33 mouse cellular contexts compared by ENCODE assay signal in the genomic region with DNA sequence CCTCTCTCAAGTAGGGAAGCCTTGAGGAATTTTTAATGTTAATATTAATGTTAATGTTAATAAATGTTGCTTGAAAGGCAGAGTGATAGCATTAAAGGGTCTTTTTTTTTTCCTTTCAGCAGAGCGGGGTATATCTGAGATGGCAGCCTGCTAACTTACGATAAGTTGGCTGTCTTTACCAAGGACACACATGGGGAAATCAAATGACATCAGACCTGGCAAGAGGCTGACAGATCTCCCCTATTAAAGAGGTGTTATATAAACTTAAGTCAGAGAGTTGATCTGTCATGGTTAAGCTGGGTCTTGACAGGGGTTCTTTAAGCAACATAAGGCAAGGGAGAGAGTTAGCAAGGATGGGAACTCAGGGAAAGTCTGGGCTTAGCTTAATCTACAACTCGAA. TPM values are rescaled to one million over a fixed set of nuclear protein-coding genes. Genes with fewer than 3 reads are reported as not detected.
"Had no signal": no experiment of that assay in that cellular context is flagged by ENCODE, and none has a peak within 500 bp of the region (broad histone marks: within the 10 kb centered on the region; RNA-seq: fewer than 3 reads in every experiment).

No protein-coding gene starts in this region.

- H3K4me1 ChIP-seq: embryonic facial prominence, embryonic 10.5 days; embryonic facial prominence, embryonic 12.5 days; embryonic facial prominence, embryonic 13.5 days; embryonic facial prominence, embryonic 15.5 days; forebrain, embryonic 10.5 days; forebrain, embryonic 12.5 days; forebrain, embryonic 13.5 days; forebrain, embryonic 15.5 days had no signal

- H3K36me3 ChIP-seq: embryonic facial prominence, embryonic 10.5 days; embryonic facial prominence, embryonic 12.5 days; embryonic facial prominence, embryonic 13.5 days; embryonic facial prominence, embryonic 15.5 days; forebrain, embryonic 10.5 days; forebrain, embryonic 12.5 days; forebrain, embryonic 15.5 days had no signal

- DNase-seq: cerebellum, adult 18-20 months; cerebellum, adult 2 months; cerebellum, adult 8-10 months; cerebellum, adult 9-10 months; cerebellum, adult 9-11 months; cerebellum, postnatal 10 days; cerebellum, postnatal 14 days; cerebellum, postnatal 25 days; cerebellum, postnatal 36 days; embryo, embryonic 11 days; forebrain, postnatal 0 days; gastrocnemius, adult 2 months; gastrocnemius, postnatal 10 days; gastrocnemius, postnatal 14 days; gastrocnemius, postnatal 25 days; gastrocnemius, postnatal 36 days; heart, adult 11 months had no signal

- H3K4me3 ChIP-seq: embryonic facial prominence, embryonic 10.5 days; embryonic facial prominence, embryonic 12.5 days; embryonic facial prominence, embryonic 13.5 days; embryonic facial prominence, embryonic 15.5 days; erythroblast, embryonic 14.5 days; forebrain, embryonic 10.5 days; forebrain, embryonic 12.5 days; forebrain, embryonic 13.5 days; forebrain, embryonic 15.5 days; gastrocnemius, adult 2 months had no signal

- H3K9ac ChIP-seq: embryonic facial prominence, embryonic 12.5 days; embryonic facial prominence, embryonic 13.5 days; embryonic facial prominence, embryonic 15.5 days; forebrain, embryonic 12.5 days; forebrain, embryonic 13.5 days; forebrain, embryonic 15.5 days; forebrain, postnatal 0 days had no signal

- H3K27me3 ChIP-seq: embryonic facial prominence, embryonic 12.5 days; embryonic facial prominence, embryonic 13.5 days; embryonic facial prominence, embryonic 15.5 days; forebrain, embryonic 12.5 days; forebrain, embryonic 13.5 days; forebrain, embryonic 15.5 days had no signal

- H3K4me2 ChIP-seq: embryonic facial prominence, embryonic 12.5 days; embryonic facial prominence, embryonic 13.5 days; embryonic facial prominence, embryonic 15.5 days; forebrain, embryonic 12.5 days; forebrain, embryonic 13.5 days; forebrain, embryonic 15.5 days had no signal

- H3K9me3 ChIP-seq: embryonic facial prominence, embryonic 10.5 days; embryonic facial prominence, embryonic 12.5 days; embryonic facial prominence, embryonic 13.5 days; embryonic facial prominence, embryonic 15.5 days; forebrain, embryonic 10.5 days; forebrain, embryonic 12.5 days; forebrain, embryonic 13.5 days; forebrain, embryonic 15.5 days had no signal

- H3K27ac ChIP-seq: embryonic facial prominence, embryonic 10.5 days; embryonic facial prominence, embryonic 12.5 days; embryonic facial prominence, embryonic 13.5 days; embryonic facial prominence, embryonic 15.5 days; forebrain, embryonic 10.5 days; forebrain, embryonic 12.5 days; forebrain, embryonic 13.5 days; forebrain, embryonic 15.5 days; gastrocnemius, adult 2 months had no signal

- ATAC-seq: forebrain, embryonic 13.5 days; forebrain, embryonic 14.5 days; forebrain, embryonic 15.5 days; forebrain, embryonic 16.5 days; forebrain, postnatal 0 days had no signal

RNA-seq across cellular contexts. Expression of gene Mtnr1a, which starts 11.9 kb away (rescaled TPM):
- polyA plus RNA-seq: cortical plate, adult 2 months; embryonic facial prominence, embryonic 11.5 days; embryonic facial prominence, embryonic 13.5 days; embryonic facial prominence, embryonic 14.5 days; embryonic facial prominence, embryonic 15.5 days; erythroblast, embryonic 14.5 days; forebrain, embryonic 15.5 days; frontal cortex, adult 2 months; gonadal fat pad, adult 2 months had no signal
